Mouse (Mus musculus) lung, postnatal 14 days (tissue): ENCODE measurements at regions not wholly inside any gene's neighbourhood (a gene's known extent, or its start where the extent isn't known, plus 50 kb on each side); places are given as distances from the start of the nearest gene placed in this dataset.

Experiments
- DNase-seq: peaks from one replicate; pipeline ENCODE4 v3.0.0; 2021

- no peak for DNase-seq
These were observed 73.5 kb upstream of the Tspan5 start for GRCm38 (mm10) chr3:138668394-138669092.

GRCm38 (mm10) chr3:138675881-138676280, 66.1 kb upstream of the Tspan5 start:
- DNase-seq, result no peak

GRCm38 (mm10) chr3:138678351-138678750, 63.6 kb upstream of the Tspan5 start:
- no peak for DNase-seq

GRCm38 (mm10) chr3:138686636-138687230, 55.3 kb upstream of the Tspan5 start:
- DNase-seq, result peak; percentile 13

GRCm38 (mm10) chr3:138688606-138689005, 53.4 kb upstream of the Tspan5 start:
- DNase-seq, result no peak
